Comparison of ENCODE assay signal across 14 mouse cellular contexts in the genomic region with DNA sequence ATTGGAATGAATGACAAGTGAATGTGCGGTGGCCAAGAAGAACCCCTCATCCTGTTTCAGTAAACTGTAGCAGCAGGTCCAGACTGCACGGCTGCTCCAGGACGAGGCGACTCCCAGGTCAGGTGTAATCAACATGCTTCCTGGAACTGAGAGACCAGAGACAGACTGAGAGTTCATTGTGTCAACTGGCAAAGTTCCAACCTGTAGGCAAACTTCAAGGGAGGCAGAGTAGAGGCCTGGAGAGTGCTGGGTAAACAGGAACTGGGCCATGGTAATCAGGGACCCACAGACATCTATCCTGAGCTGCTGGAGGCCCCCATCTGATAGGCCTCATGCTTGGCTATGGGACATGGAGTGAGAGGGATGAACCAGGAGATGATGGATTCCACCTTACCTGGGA. TPM values are rescaled to one million over a fixed set of nuclear protein-coding genes. Genes with fewer than 3 reads are reported as not detected.
DNase-seq lines count a peak whose midpoint lies in the region; ATAC-seq and TF ChIP-seq lines count a peak whose summit lies in the region.
"Had no signal": no experiment of that assay in that cellular context is flagged by ENCODE, and none has a peak within 500 bp of the region (broad histone marks: within the 10 kb centered on the region; RNA-seq: fewer than 3 reads in every experiment).

No protein-coding gene starts in this region.

- WGBS in heart, embryonic 13.5 days = 51% methylated on average over 4 of the region's 4 CpGs
- 70% methylated on average over 4 of the region's 4 CpGs for WGBS in heart, embryonic 10.5 days
- WGBS in lung, adult 2 months = 23% methylated on average over 4 of the region's 4 CpGs
- 35% methylated on average over 4 of the region's 4 CpGs for WGBS in lung, embryonic 16.5 days

- H3K4me2 ChIP-seq in heart, embryonic 13.5 days = no peak overlapping the region
- peak overlapping the region; percentile 11; the same call in 1 of the 2 replicates for H3K4me2 ChIP-seq in lung, embryonic 16.5 days (ENCODE audit: low read depth, low read length)
- H3K4me2 ChIP-seq: embryonic facial prominence, embryonic 13.5 days had no signal

- no peak for TF ChIP-seq CTCF in lung, adult 2 months (IDR thresholded peaks at IDR 0.05; ENCODE audit: insufficient read depth, low read length)
- TF ChIP-seq CTCF in left cerebral cortex, adult 2 months (IDR thresholded peaks at IDR 0.05) = no peak

- no peak overlapping the region for H3K4me3 ChIP-seq in heart, embryonic 13.5 days
- H3K4me3 ChIP-seq in heart, embryonic 10.5 days = no peak overlapping the region
- H3K4me3 ChIP-seq in lung, adult 2 months (replicated peaks; ENCODE audit: extremely low read depth, low read depth, low read length) = no peak overlapping the region
- H3K4me3 ChIP-seq in lung, embryonic 16.5 days (ENCODE audit: low read length) = no peak overlapping the region
- H3K4me3 ChIP-seq in left cerebral cortex, adult 2 months = no peak overlapping the region
- H3K4me3 ChIP-seq: embryonic facial prominence, embryonic 13.5 days; heart, adult 2 months had no signal

- H3K4me1 ChIP-seq in heart, embryonic 13.5 days = peaks cover 38% of the 10 kb centered on the region
- peaks cover 24% of the 10 kb centered on the region for H3K4me1 ChIP-seq in heart, embryonic 10.5 days
- H3K4me1 ChIP-seq in lung, adult 2 months (ENCODE audit: control insufficient read depth, insufficient read depth, low read length) = peaks cover 9% of the 10 kb centered on the region
- peaks cover 20% of the 10 kb centered on the region for H3K4me1 ChIP-seq in lung, embryonic 16.5 days (replicated peaks; ENCODE audit: control insufficient read depth, insufficient read depth, low read length)

- TF ChIP-seq POLR2A in lung, adult 2 months (IDR thresholded peaks at IDR 0.05; ENCODE audit: borderline replicate concordance, extremely low read depth, low read depth, low read length) = no peak

- H3K36me3 ChIP-seq in heart, embryonic 13.5 days = no peaks in the 10 kb centered on the region
- H3K36me3 ChIP-seq in heart, embryonic 10.5 days = no peaks in the 10 kb centered on the region
- H3K36me3 ChIP-seq in lung, embryonic 16.5 days (ENCODE audit: control insufficient read depth, insufficient read depth, low read length) = no peaks in the 10 kb centered on the region
- H3K36me3 ChIP-seq: embryonic facial prominence, embryonic 13.5 days had no signal

- no peaks in the 10 kb centered on the region for H3K27me3 ChIP-seq in heart, embryonic 13.5 days (replicated peaks)
- no peaks in the 10 kb centered on the region for H3K27me3 ChIP-seq in heart, embryonic 10.5 days (ENCODE audit: insufficient read depth, poor library complexity, severe bottlenecking)
- H3K27me3 ChIP-seq in lung, embryonic 16.5 days (ENCODE audit: control insufficient read depth, insufficient read depth, low read depth, low read length) = no peaks in the 10 kb centered on the region
- H3K27me3 ChIP-seq: embryonic facial prominence, embryonic 13.5 days had no signal

- intact Hi-C loops in left cerebral cortex, adult 2 months (cut with DNase I) = no loop called here

- H3K9ac ChIP-seq in heart, embryonic 13.5 days = no peak overlapping the region
- no peak overlapping the region for H3K9ac ChIP-seq in lung, embryonic 16.5 days (ENCODE audit: low read length)
- H3K9ac ChIP-seq: embryonic facial prominence, embryonic 13.5 days; forebrain, postnatal 0 days had no signal

- no peak for ATAC-seq in heart, embryonic 13.5 days (ENCODE audit: extremely low read depth, insufficient number of reproducible peaks, low FRiP score, low TSS enrichment)
- peak; percentile 91 for ATAC-seq in lung, embryonic 16.5 days (ENCODE audit: low read depth)
- ATAC-seq: forebrain, postnatal 0 days; midbrain, embryonic 16.5 days had no signal

- no peaks in the 10 kb centered on the region for H3K9me3 ChIP-seq in heart, embryonic 13.5 days
- H3K9me3 ChIP-seq in heart, embryonic 10.5 days = no peaks in the 10 kb centered on the region
- H3K9me3 ChIP-seq in lung, embryonic 16.5 days (ENCODE audit: control insufficient read depth, low read length) = no peaks in the 10 kb centered on the region
- H3K9me3 ChIP-seq: embryonic facial prominence, embryonic 13.5 days had no signal

- DNase-seq in heart, embryonic 10.5 days (ENCODE audit: low spot score) = no peak
- DNase-seq in lung, adult 18-20 months = peak; percentile 22 to 64
- DNase-seq in lung, adult 2 months = no peak
- DNase-seq in spleen, postnatal 10 days (ENCODE audit: low spot score in 2 of 2) = no peak
- DNase-seq in frontal cortex, postnatal 10 days (ENCODE audit: low spot score in 2 of 2) = no peak
- DNase-seq in left cerebral cortex, adult 2 months (ENCODE audit: extremely low spot score in 1 of 2, low spot score in 2 of 2) = no peak
- DNase-seq: adrenal gland, postnatal 36 days; cerebellum, adult 2 months; forebrain, postnatal 0 days had no signal

- H3K27ac ChIP-seq in heart, embryonic 13.5 days (replicated peaks) = peak overlapping the region; percentile 13; the same call in 1 of the 2 replicates
- H3K27ac ChIP-seq in heart, embryonic 10.5 days = no peak overlapping the region
- H3K27ac ChIP-seq in lung, embryonic 16.5 days (ENCODE audit: low read length) = peak overlapping the region; percentile 76
- H3K27ac ChIP-seq in left cerebral cortex, adult 2 months = no peak overlapping the region
- H3K27ac ChIP-seq: embryonic facial prominence, embryonic 13.5 days; heart, adult 2 months had no signal

RNA-seq across cellular contexts. Expression of a gene that starts 57.3 kb away (rescaled TPM):
- polyA plus RNA-seq in heart, embryonic 13.5 days (2015; fragmentation: Nextera tagmentation; extraction: Ambion mirVana) = 9.3 and 9.5 TPM in 2 replicates
- 9.4 and 11.5 TPM in 2 replicates for polyA plus RNA-seq in heart, embryonic 10.5 days (2016; fragmentation: Nextera tagmentation; extraction: Ambion mirVana)
- 24.2 and 28.3 TPM in 2 replicates for polyA plus RNA-seq in lung, adult 2 months (2012; rRNA removed)
- 43.9 and 44.3 TPM in 2 replicates for polyA plus RNA-seq in lung, embryonic 16.5 days (2015; fragmentation: Nextera tagmentation; extraction: Ambion mirVana)
- total RNA-seq in left cerebral cortex, adult 2 months (2021) = 10 to 100 TPM; 62.8 to 79.1 TPM

Comparison
In these comparisons a context has a peak if more than half of its experiments do, and no peak if none do; other contexts are left out.
1. H3K27ac ChIP-seq: peak in heart, embryonic 13.5 days (single experiment) and lung, embryonic 16.5 days (single experiment); none in heart, embryonic 10.5 days (single experiment) and left cerebral cortex, adult 2 months (single experiment).
2. DNase-seq: peak in lung, adult 18-20 months (2 of 2); none in heart, embryonic 10.5 days (single experiment), lung, adult 2 months (single experiment), spleen, postnatal 10 days (0 of 2), frontal cortex, postnatal 10 days (0 of 2) and left cerebral cortex, adult 2 months (0 of 2).